Mouse (Mus musculus) retina, postnatal 1 day (tissue): Measurements from ENCODE around the gene Dbndd1.
"Not testable (repeated sequence)": the region's sequence is repeated elsewhere in the genome, so short reads cannot be mapped to it uniquely, and the experiment has no call there.

Source experiments
- DNase-seq: peaks from one replicate; pipeline ENCODE4 v3.0.0-alpha.2; 2012

The Dbndd1 gene

DNA sequence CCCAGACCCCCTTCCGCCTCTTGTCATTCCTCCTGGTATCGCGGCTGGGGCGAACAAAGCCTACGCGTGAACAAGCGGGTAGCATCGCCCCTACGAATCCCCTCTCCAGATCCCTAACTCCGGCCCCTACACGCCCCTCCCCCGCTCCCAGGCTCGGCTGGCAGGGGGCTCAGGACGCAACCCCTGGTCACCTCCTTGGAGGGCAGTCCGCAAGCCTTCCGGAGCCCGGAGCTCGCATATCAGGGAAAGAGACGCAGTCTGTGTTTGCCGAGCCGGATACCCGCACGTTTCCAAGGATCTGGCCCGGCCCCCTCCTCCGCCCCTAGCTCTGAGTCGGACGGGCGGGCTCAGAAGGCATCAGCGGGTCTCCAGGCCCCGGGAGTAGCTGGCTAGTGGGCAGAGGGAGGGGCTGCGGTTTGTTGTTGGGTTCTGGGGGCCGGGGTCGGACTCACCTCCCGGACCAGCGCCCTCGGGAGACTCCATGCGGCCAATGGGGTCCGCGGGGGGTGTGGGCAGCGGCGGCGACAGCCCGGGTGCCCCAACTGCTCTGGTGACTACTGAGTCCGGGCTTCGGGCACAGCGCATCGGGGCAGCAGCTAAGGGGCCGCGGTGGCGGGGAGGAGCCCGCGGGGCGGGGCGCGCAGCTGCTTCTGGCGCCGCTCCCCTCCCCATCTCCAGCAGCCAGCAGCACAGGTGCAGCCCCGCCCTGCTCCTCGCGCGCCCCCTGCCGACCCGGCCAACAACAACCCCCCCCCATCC is at the start of gene Dbndd1:
Gene Dbndd1, minus strand, starts transcription at position 683 of the 759 bp plus-strand sequence.
- peak; percentile 77 for DNase-seq

GRCm38 (mm10) chr8:123564221-123564620 is 49.0 kb upstream of the Dbndd1 start:
- DNase-seq: not testable (repeated sequence)

DNA sequence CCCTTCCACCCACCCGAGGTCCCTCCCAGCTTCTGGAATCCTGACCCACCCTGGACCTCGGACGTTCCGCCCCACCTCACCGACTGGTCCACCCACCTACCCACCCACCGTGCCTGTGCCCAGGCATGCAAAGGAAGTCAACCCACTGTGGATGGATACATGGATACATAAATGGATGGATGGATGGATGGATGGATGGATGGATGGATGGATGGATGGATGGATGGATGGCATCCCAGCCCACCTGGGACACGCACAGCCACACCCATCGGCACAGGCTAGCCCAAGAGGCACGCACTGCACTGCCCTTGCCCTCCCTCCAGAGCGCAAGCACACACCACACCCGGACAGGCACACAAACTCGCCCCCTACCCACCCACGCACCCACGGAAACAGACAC is 22.4 kb upstream of the Dbndd1 start:
- not testable (repeated sequence) for DNase-seq

- DNase-seq: no peak
Observed at GRCm38 (mm10) chr8:123536990-123537380, 21.7 kb upstream of the Dbndd1 start.

DNA sequence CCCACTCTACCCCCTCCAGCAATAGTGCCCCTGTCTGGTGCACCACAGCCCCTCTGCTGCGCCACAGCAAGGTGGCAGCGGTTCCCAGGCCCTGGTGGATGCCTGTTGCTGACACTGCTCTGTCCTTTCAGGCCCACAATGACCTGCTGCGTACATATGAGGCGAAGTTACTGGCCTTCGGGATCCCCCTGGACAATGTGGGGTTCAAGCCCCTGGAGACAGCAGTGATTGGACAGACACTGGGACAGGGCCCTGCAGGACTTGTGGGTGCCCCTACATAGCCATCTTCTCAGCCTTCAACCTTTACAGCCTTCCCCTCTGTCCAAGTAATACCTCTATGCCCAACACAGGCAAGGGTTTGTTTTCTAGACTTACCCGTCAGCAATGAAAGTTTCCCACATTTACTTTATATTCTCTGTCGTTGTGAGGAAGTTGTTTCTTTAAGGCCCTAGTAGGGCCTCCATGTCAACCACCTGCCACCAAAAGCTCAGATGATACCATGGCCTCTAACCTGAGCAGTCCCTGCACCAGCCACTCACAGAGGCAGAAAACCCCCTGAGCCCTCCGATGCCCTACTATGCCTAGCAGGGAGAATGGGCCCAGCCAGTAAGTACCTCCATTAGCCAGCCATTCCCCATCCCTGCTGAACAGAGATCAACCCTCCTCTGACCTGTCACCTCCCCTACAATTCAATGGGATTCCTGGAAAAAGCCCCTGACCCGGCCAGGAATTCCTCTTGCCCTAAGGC is 21.2 kb upstream of the Dbndd1 start:
- no peak for DNase-seq

GRCm38 (mm10) chr8:123527720-123528489 is 12.6 kb upstream of the Dbndd1 start:
- no peak for DNase-seq

DNA sequence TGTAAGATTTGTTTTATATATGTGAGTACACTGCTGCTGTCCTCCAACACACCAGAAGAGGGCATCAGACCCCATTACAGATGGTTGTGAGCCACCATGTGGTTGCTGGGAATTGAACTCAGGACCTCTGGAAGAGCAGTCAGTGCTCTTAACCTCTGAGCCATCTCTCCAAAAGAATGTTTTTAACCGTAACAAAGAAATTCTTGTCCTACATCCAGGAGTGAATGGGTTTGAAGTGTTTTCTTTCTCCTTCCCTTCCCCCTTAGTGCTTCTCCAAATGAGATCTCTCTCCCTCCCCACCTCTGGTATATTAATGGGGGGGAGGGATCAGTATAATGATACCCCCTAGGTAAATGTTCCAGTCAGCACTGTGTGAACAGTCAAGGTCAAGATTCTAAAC is 4.8 kb upstream of the Dbndd1 start:
- DNase-seq: not testable (repeated sequence)

GRCm38 (mm10) chr8:123518667-123519066 is 3.4 kb upstream of the Dbndd1 start, which contains the start of gene Gas8:
Gas8 (plus strand) TSS chr8:123518834.
- DNase-seq: peak; percentile 98

GRCm38 (mm10) chr8:123518172-123518571 is 2.9 kb upstream of the Dbndd1 start:
- no peak for DNase-seq

- no peak for DNase-seq
Observed at GRCm38 (mm10) chr8:123516596-123516995, 1.3 kb upstream of the Dbndd1 start.

GRCm38 (mm10) chr8:123515540-123515897 is 256 bp upstream of the Dbndd1 start:
- no peak for DNase-seq

GRCm38 (mm10) chr8:123514136-123514535 is 1.1 kb downstream of the Dbndd1 start:
- DNase-seq: peak; percentile 16

DNA sequence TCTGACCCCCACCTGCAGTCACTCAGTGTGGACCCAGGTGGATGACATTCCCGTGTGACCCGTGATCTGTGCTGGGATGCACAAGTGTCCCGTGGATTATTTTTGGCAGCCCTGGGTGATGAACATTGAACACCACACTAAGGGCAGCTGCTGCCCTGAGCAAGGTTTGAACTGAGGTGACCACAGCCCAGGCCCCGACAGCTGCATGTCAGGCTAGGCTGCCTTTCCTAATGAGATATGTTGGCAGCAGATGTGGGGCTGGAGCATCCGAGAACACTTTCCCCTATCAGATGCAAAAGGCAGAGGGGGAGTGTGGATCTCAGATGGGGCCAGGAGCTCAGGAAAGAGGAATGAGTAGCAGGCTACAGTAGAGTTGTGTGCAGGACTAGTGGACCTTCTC is 4.4 kb downstream of the Dbndd1 start:
- DNase-seq: no peak

- no peak for DNase-seq
Observed at GRCm38 (mm10) chr8:123507153-123507552, 8.1 kb downstream of the Dbndd1 start.

DNA sequence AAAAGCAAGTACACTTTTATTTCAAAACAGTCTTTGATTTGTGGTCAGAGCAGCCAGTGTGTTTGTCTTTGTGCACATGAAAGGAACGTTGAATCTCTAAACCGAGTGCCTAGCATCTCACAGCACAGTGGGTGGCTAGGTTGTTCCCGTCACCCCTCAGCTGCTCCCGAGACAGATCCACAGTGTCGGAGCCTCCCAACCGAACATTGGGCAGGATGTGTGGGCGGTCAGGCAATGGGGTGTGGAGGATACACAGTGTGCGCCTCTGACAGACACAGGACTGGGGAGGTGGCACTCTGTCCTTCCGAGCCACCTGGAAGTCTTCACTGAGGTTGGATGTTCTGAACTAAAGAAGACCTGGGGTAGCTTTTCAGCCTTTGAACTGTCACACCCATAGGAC is 9.6 kb downstream of the Dbndd1 start:
- DNase-seq: no peak

DNA sequence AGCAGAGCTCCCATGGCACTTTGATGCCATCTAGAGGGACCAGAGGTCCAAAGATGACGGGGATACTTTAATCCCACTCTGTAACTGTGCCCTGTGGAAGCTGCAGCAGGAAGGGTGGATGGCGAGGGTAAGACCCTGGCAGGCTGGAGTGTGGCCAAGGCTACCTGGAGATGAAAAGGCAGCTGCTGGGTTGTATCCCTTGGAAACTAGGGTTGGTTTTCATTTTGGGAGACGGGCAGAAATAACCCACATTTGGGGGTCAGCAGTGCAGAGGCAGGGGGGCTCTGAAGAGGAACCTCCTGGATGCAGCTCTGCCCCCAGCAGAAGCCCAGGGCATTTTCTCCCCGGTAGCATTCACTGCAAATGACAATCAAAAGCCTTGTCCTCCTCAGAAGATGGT is 10.0 kb downstream of the Dbndd1 start:
- DNase-seq: no peak

GRCm38 (mm10) chr8:123504591-123505195 is 10.6 kb downstream of the Dbndd1 start:
- DNase-seq: no peak

DNA sequence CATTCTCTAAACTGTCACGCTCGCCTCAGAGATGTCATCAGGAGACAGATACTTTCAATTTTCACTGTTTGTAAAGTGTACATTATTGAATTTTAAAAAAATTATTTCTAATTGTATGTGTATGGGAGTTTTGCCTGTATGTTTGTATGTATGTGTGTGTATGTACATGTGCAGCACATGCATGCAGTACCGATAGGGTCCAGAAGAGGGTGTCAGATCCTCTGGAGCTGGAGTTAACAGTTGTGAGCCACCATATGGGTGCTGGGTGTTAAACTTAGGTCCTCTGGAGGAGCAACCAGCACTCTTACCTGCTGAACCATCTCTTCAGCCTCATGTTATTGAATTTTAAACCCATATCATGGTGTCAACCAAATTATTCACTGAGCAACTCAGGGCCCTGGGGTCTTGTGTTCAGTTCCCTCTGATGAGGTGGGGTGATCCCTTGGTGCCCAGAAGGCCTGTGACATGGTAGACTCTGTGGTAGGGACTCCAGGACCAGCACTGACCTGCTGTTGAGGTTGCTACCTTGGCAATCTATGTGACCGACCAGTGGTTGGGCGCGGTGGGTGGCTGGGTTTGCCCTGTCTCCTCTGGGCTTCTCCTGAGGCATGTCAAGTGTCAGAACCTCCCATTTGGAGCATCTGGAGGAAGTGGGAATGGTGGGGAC is 11.3 kb downstream of the Dbndd1 start:
- DNase-seq: no peak

DNA sequence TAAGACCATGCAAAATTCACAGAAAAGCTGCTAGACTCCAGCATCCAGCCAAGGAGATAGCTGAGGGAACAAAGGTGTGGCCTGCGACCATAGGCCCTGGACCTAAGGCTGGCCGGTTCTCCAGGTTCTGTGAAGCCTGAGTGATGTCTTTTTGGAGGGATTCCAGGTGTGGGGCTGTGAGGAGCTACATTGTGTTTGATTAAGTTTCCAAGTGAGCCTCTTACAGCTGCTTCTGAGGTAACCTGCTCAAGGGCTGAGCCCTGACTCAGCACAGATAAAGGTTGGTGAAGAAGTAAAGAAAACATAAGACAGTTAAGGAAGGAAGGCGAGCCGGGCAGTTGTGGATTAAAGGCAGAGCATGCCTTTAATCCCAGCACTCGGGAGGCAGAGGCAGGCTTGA is 13.1 kb downstream of the Dbndd1 start:
- no peak for DNase-seq

DNA sequence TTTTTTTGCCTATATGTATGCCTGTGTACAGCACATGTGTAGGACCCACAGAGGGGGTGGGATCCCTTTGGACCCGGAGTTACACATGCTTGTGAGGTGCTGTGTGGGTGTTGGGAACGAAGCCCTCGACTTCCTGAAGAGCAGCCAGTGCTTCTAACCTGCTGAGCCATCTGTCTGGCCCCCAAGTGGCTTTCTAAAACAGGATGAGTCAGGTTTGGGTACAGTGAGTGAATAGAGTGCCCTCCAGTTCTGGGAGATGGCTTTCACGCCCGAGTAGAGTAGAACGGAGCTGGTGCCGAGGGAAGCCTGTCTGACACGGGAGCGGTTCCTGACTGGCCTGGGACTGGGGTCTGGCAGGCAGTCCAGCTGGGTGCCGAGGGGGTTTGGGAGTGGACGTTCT is 15.7 kb downstream of the Dbndd1 start:
- no peak for DNase-seq

DNA sequence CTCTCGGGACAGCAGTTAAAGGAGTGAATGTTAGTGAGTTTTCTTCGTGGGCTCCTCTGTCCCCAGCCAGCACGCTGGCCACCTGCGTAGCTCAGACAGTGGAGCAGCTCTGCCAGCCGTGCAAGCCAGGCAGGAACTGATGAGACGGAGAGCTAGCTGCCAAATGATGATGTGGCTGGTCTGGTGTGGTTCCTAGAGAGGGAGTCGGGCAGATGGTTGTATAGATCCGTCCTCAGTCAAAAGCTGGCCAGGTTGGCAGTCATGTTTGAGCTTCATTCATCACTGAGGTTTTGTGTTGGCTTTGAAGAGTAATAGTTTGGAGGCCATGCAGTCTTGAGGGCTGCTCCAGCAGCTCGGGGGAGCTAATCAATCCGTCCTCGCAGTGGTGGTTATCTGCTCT is 16.3 kb downstream of the Dbndd1 start:
- DNase-seq: no peak

GRCm38 (mm10) chr8:123497699-123498098 is 17.6 kb downstream of the Dbndd1 start:
- no peak for DNase-seq

GRCm38 (mm10) chr8:123492898-123493297 is 22.4 kb downstream of the Dbndd1 start:
- no peak for DNase-seq
